Mouse (Mus musculus) c-Kit-positive CD71-negative TER-119-negative erythroid progenitor cells, embryonic 14.5 days (primary cell): ENCODE data around the gene Sdk1.

Experiments used
- DNase-seq: peaks from one replicate; pipeline ENCODE4 v3.0.0-alpha.2; 2013; ENCODE audit warnings: low read depth

Sdk1 gene

DNA sequence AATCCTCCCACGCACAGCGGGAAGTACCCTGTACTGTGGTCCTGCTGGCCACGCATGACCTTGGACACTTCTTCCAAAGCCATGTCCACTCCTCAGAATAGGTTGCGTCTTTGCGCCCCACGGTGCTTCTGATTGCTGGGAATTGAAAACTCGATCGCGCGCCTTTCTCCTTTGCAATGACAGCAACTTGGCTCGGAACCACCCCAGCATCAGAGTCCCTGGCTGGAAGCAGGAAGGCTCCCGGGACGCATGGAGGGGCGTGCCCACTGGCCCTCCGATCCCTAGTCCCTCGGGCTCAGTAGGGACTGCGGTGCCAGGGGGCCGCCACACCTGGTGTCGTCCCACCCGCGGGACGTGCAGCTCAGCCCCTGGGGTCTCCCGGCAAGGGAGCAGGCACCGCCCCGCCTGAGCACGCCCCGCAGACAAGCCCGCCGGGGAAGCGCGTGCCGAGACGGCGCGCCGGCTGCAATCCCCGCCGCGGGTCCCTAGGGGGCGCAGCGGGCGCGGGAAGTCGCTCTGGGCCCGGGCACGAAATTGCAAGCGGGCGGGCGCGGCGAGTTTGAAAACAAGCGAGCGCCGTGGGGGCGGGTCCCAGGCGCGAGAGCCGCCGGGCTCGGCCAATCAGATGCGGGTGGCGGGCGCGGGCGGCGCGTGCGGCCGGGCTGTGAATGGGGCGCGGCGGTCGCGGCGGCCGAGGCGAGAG lies at the start of gene Sdk1:
TSS of gene Sdk1 (plus strand) at position 650 of the 703 bp plus-strand sequence.
- DNase-seq, result peak; percentile 77

DNA sequence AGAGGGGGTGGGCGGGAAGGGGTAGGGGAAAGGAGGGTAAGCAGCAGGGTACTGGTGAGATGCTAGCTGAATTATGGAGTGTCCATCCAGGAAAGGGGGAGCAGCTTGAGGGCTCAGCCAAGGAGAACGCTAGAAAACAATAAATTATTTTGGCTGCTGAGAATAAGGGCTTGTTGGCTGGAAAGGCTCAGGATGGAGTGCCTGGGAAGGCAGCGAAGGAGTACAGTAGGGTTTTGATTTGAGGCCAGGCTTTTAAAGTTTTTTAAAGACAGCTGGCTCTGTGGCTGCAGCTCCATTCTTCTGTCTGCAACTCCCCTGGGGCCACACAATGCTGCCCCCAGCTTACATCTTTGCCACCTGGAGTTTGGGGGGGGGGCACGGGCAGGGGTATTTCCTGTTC lies 44.0 kb upstream of the Sdk1 start:
- no peak for DNase-seq

- no peak for DNase-seq
These were observed 38.8 kb upstream of the Sdk1 start for GRCm38 (mm10) chr5:141202276-141203065.

DNA sequence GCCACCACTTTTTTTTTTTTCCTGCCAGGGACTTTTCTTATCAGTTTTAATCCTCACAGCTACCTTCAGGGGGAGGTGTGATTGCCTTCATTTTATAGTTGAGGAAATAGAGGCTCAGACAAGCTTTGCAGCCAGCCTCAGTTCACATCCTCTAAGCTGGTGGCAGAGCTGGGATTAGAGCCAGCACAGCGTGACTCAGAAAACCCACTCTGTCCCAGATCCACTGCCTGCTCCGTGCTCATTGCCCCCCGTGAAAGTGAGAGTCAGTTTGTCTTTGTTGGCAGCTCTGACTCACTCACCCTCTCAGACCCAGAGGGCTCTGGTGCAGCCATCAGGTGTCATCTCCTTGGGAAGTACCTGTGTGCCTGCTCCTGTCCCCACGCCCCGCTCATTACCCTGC lies 34.2 kb upstream of the Sdk1 start:
- DNase-seq, result no peak

- no peak for DNase-seq
These were observed 16.0 kb upstream of the Sdk1 start for GRCm38 (mm10) chr5:141225243-141225642.

DNA sequence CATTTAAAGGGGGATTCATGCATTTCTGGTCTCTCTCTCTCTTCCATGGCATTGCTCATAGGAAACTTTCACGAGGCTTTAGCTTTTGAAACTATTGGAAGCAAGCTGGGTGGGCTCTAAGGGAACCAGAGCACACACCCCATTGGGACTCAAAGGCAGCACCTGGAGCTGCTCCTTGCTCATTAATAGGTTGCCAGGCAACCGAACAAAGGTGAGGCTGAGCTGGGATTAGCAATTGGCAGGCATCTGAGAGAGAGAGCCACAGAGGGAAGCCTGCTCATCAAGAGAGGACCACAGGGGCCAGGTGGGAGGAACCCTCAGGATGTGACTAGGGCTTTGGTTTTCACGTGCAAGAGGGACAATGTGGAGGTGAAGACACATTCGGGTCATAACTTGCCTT lies 7.0 kb upstream of the Sdk1 start:
- DNase-seq, result no peak

DNA sequence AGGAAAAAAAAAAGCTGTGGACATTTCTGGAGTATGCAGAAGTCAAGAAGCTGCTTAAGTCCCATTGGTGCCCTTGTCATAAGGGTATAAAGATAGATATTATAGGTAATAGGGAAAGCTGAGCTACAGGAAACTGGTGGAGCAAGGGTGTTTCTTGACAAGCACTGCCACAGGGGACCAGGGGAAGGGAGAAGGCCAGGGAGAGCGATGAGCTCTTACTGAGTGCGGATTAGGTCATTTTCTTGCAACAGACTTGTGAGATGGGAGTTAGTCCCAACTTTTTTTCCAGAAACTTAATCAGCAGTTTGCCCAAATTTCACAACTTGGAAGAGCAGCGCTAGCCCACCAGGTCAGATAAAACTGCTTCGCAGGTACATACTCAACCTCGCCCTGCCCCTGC lies 1.9 kb upstream of the Sdk1 start:
- no peak for DNase-seq

DNA sequence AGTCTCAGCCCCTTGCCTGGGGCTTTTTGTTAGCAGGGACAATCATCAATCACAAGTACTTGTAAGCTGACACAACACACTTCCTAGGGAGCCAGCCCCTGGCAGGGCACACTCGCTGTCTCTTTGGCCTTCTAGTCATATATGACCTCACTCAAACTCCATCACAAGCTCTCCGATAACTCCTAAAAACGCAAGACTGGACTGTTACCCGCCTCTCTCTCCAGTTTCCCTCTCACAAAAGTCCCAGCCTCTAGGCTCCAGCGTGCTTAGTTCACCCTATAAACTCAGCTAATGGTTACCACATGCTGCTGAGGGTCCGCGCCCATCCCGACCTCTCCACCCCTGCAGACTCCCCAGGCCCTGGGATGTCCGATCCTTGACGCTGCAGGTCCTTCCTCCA lies 849 bp upstream of the Sdk1 start:
- DNase-seq, result no peak

GRCm38 (mm10) chr5:141241645-141242284 lies 475 bp downstream of the Sdk1 start:
- no peak for DNase-seq

DNA sequence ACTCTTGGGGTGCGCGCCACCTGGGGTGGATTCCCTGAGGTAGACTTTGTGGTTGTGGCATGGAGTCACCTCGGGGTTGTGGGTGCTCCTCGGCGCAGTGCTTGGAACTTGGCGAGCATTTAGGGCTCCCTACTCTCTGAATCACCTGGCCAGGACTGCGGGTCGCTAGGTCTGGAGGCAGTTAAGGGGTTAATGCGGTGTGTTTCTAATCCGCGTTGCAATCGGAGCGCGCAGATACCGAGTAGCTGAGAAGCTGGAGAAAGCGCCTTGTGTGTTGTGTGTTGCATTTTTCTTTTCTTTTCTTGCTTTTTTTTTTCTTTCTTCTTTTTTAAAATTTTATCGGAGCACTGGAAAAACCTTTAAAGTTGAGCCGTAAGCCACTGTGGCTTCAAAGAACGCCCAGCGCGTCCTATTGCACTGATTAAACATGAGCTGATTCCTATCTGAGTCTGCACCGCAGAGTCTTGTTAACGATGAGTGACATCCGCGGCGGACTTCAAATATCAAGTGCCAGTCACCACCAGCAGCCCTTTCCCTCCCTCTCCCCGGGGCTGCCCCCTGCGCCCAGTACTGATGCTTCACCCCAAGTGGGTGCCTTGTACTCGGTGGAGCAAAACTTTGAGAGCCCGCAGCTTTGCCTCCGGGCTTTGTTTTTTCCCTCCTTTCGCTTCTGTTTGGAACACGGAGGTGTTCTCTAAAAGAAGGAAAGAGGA lies 2.1 kb downstream of the Sdk1 start:
- DNase-seq, result no peak

DNA sequence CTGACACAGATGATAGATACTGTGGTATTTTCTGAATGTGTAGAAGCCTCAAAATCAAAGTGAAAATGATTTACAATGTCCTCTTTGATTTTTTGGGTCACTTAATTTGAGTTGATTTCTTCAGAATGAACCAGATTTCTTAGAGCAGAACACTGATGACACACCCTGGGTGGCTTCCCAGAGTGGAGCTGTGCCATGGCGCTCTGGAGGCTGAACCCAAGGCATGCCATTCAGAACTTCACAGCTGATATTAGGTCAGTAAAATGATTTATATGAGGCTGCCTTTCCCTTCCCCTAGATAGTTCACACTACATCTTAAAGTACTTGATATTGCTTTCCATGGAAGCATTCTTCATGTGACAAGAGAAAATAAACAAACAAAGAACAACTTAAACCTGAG lies 23.0 kb downstream of the Sdk1 start:
- DNase-seq, result no peak

GRCm38 (mm10) chr5:141277112-141277511 lies 35.8 kb downstream of the Sdk1 start:
- DNase-seq, result no peak

GRCm38 (mm10) chr5:141281751-141282150 lies 40.5 kb downstream of the Sdk1 start:
- no peak for DNase-seq

- no peak for DNase-seq
These were observed 48.3 kb downstream of the Sdk1 start for GRCm38 (mm10) chr5:141289611-141290010.

GRCm38 (mm10) chr5:141295240-141295639 lies 54.0 kb downstream of the Sdk1 start:
- no peak for DNase-seq

DNA sequence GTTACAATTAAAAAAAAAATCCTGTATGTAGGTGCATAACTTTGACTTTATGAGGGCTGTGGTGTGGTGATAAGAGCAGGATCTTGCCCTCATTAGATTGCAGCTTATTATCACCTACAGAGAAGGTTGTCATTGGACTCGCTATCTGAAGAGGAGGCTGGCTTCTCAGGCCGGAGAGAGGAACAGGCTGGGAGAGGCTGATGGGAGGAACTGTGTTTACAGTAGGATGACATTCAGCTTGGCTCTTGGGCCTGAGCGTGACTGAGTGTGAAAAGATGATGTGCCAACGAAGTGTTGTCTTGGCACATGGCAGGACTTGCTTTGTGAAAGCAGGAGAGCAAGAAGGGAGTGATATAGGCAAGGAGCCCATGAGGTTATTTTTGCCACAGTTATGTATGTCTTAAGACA lies 61.0 kb downstream of the Sdk1 start:
- DNase-seq, result no peak

GRCm38 (mm10) chr5:141303746-141304145 lies 62.5 kb downstream of the Sdk1 start:
- DNase-seq, result no peak

DNA sequence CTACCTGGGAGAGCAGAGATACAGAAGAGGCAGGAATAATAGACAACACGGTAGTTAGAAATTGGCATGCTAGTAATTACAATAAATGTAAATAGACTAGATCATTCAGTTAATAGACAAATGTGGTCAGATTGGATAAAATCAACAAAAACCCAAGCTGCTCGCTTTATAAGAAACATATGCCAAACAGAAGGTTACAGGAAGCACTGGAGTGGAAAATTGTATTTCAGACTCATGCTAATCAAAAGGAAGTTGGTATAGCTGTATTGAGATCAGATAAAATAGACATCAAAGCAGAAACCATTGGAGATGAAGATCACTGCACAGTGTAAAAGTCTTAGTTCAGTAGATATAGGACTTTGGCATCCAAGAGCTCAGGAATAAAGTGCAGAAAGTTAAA lies 63.4 kb downstream of the Sdk1 start:
- DNase-seq, result no peak

GRCm38 (mm10) chr5:141310641-141311040 lies 69.4 kb downstream of the Sdk1 start:
- no peak for DNase-seq

GRCm38 (mm10) chr5:141311801-141312200 lies 70.5 kb downstream of the Sdk1 start:
- no peak for DNase-seq

- DNase-seq, result no peak
These were observed 71.0 kb downstream of the Sdk1 start for GRCm38 (mm10) chr5:141312305-141312704.

DNA sequence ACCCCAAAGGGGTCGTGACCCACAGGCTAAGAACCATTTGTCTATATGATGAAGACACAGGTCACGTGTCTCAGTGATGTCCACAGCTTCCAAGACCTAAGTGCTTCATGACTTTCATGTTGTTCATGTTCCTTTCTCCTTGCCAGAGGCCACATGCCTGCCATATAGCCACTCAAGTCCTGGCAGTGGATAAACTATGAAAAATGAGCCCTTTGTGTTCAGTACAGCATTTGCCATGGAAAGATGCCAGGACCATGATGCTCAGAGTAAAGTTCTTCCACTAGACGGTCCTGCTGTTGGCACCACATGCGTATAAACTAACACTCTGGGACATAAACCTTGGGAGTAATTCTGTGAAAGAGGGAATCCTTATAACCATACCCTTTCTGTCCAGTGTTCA lies 75.8 kb downstream of the Sdk1 start:
- DNase-seq, result no peak

DNA sequence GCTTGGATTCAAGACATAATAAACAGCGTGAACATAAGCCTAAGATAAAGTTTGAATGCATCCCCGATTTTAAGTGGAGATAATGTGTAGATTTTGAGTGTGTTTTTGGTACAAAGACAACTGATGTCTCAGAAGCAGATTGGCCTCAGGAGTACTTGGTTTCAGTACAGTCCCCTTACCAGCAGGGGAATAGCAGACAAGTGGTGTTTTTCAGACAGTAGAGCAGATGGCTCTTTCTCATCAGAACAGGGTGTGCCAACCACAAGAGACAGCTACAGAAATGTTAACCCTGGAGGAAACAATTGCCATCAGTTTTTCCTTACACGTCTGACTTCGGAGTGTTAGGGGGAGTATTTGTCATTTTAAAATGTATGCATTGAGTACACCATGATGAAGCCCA lies 83.6 kb downstream of the Sdk1 start:
- no peak for DNase-seq
